Mouse (Mus musculus) heart, postnatal 0 days (tissue): ENCODE data around the gene Commd1. TPM values are rescaled to one million over a fixed set of nuclear protein-coding genes. Genes with fewer than 3 reads are reported as not detected.

Experiments used
- ATAC-seq: fragments of 200-750 bp; cut with Nextera tagmentation; 2 replicates; pipeline ENCODE4 v1.8.0; 2017; ENCODE audit warnings: low read depth, moderate number of reproducible peaks, moderate library complexity; ENCODE audit not compliant: insufficient read depth
- DNase-seq: peaks from one replicate; pipeline ENCODE4 v3.0.0-alpha.2; 2016; ENCODE audit warnings: low spot score
- H3K27ac ChIP-seq: fragments of 300-500 bp; sonication (generic); 2 replicates; pipeline ENCODE4 v1.5.1; 2014; ENCODE audit warnings: low read depth, mild to moderate bottlenecking
- H3K27me3 ChIP-seq: fragments of 300-500 bp; sonication (generic); 2 replicates; pipeline ENCODE4 v1.6.1; 2014; ENCODE audit warnings: low read length, mixed read lengths; ENCODE audit not compliant: control insufficient read depth, insufficient read depth
- H3K36me3 ChIP-seq: fragments of 300-500 bp; sonication (generic); replicated peaks from 2 replicates; pipeline ENCODE4 v1.6.1; 2014; ENCODE audit warnings: low read length, mixed read lengths; ENCODE audit not compliant: control insufficient read depth, insufficient read depth
- H3K4me1 ChIP-seq: fragments of 300-500 bp; sonication (generic); 2 replicates; pipeline ENCODE4 v1.6.1; 2014; ENCODE audit warnings: antibody characterized with exemption; ENCODE audit not compliant: control insufficient read depth, insufficient read depth
- H3K4me2 ChIP-seq: fragments of 300-500 bp; sonication (generic); 2 replicates; pipeline ENCODE4 v1.6.1; 2014; ENCODE audit warnings: low read depth, mild to moderate bottlenecking, low read length, moderate library complexity
- H3K4me3 ChIP-seq: fragments of 300-500 bp; sonication (generic); 2 replicates; pipeline ENCODE4 v1.5.1; 2014; ENCODE audit warnings: low read depth, low read length
- H3K9ac ChIP-seq: fragments of 300-500 bp; sonication (generic); replicated peaks from 2 replicates; pipeline ENCODE4 v1.6.1; 2014; ENCODE audit warnings: low read depth, low read length, mixed read lengths
- H3K9me3 ChIP-seq: fragments of 300-500 bp; sonication (generic); replicated peaks from 2 replicates; pipeline ENCODE4 v1.6.1; 2016; ENCODE audit warnings: low read length; ENCODE audit not compliant: control insufficient read depth
- CTCF ChIP-seq: IDR thresholded peaks from 2 replicates; pipeline ENCODE4 v1.5.1; 2016; ENCODE audit warnings: antibody characterized with exemption, control low read depth, low read depth
- EP300 ChIP-seq: IDR thresholded peaks from 2 replicates; pipeline ENCODE4 v1.6.1; 2016; ENCODE audit warnings: antibody characterized with exemption, low read depth
- WGBS: fragments of 180-500 bp; shearing (Covaris S2); extraction: QIAGEN DNeasy Blood & Tissue Kit; methylation state at CpG from one replicate; pipeline ENCODE4 v1.1.7; 2014; 5-methylcytosine and 5-hydroxymethylcytosine counted together
- polyA plus RNA-seq: library from polyadenylated mRNA; unstranded; fragments of >200 nt; fragmentation: Nextera tagmentation; extraction: Ambion mirVana; gene quantifications from 2 replicates; pipeline ENCODE4 v1.2.1, GENCODE M21; 2015
- total RNA-seq: library from RNA; depleted of rRNA; stranded (reverse); fragments of >200 nt; gene quantifications from 2 replicates; pipeline ENCODE4 v1.2.3, GENCODE M21; 2014; ENCODE audit warnings: low replicate concordance

Commd1 gene
- total and polyA plus RNA-seq, 2 experiments from 2014 or later = 43.5 to 376 TPM

DNA sequence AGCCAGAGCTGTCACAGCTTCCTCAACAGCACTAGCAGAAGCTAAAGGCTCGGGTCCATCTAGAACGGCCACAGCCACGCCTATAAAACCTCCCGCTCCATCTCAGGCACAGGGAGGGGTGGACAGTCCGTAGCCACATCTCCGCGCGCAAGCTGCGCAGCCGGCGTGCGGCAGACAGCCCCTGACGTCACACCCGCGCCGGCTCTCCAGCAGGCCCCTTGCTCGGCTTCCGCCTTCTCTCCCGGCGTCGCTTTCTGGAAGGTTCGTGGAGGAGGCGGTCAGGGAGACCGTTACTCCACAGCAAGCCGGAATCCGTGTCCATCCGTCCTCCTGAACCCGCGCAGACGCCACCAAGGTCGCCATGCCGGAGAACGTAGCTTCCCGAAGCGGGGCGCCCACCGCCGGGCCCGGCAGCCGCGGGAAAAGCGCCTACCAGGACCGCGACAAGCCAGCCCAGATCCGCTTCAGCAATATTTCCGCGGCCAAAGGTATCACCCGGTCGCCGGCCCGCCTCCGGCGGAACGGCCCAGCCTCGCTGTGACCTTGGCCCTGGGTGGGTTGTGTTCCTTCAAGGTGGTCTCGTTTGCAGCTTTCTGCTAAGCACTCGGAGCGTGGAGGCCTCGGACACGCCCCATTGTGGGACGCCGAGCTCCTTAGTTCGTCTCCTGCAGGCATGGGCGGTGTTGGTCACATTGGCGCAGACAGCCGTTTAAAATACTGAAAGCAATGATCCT is 8.4 kb upstream of the Commd1 start, which contains the start of gene Cct4:
TSS of gene Cct4 (plus strand) at position 127 of the 734 bp plus-strand sequence.
- Histone ChIP-seq H3K4me2 (peak within 1 kb of the TSS; percentile 81), H3K4me3 (peak within 1 kb of the TSS; percentile 83), H3K4me1 (peaks cover 13% of the 10 kb centered on the region), H3K27ac (peak within 1 kb of the TSS; percentile 92), H3K9me3 (no peaks in the 10 kb centered on the region), H3K9ac (peak within 1 kb of the TSS; percentile 93), H3K27me3 (no peaks in the 10 kb centered on the region), H3K36me3 (peaks cover 23% of the 10 kb centered on the region)
- ATAC-seq (peak; percentile 98), DNase-seq (peak; percentile 92)
- under 1% methylated on average over 63 of the region's 66 CpGs for WGBS
- TF ChIP-seq EP300 = no peak; the same call in none of the 2 replicates
- no peak for TF ChIP-seq CTCF

- WGBS = 27% methylated on average over 1 of the region's 1 CpGs
- ATAC-seq (no peak), DNase-seq (no peak)
- Histone ChIP-seq H3K4me2 (peak overlapping the region; percentile 81), H3K4me1 (peaks cover 13% of the 10 kb centered on the region), H3K36me3 (peaks cover 15% of the 10 kb centered on the region), H3K27ac (peak overlapping the region; percentile 92), H3K9ac (peak overlapping the region; percentile 93), H3K4me3 (peak overlapping the region; percentile 83), H3K9me3 (no peaks in the 10 kb centered on the region), H3K27me3 (no peaks in the 10 kb centered on the region)
- no peak for TF ChIP-seq CTCF
- TF ChIP-seq EP300 = no peak
These were observed 7.6 kb upstream of the Commd1 start for GRCm38 (mm10) chr11:22989786-22990185.

DNA sequence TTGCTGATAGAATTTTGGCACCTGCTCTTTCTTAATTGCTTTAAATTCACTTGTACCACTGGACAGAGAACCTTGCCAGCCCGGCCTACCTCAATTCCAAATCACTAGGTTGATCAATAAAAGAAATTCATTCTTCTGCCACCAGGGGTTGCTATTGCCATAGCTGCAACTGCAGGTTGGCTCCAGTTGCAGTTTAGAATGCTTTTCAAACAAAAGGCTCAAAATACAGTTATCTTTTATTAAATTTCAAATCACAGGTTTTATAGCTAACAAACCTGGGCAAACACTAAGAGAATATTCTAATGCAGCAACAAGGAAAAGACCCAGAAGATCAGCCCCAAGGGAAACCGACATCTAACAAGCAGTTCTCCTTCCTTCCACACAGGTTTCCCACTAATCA is 5.2 kb upstream of the Commd1 start:
- 46% methylated on average over 2 of the region's 2 CpGs for WGBS
- no peaks in the 10 kb centered on the region for H3K36me3 ChIP-seq
- H3K4me1 ChIP-seq = peaks cover 12% of the 10 kb centered on the region
- H3K9me3 ChIP-seq = no peaks in the 10 kb centered on the region
- H3K9ac ChIP-seq = no peak overlapping the region
- H3K4me2 ChIP-seq = no peak overlapping the region
- peak; percentile 77 for TF ChIP-seq CTCF
- TF ChIP-seq EP300 = no peak
- no peak overlapping the region for H3K27ac ChIP-seq
- ATAC-seq (no peak), DNase-seq (peak; percentile 55)
- no peaks in the 10 kb centered on the region for H3K27me3 ChIP-seq
- no peak overlapping the region for H3K4me3 ChIP-seq

DNA sequence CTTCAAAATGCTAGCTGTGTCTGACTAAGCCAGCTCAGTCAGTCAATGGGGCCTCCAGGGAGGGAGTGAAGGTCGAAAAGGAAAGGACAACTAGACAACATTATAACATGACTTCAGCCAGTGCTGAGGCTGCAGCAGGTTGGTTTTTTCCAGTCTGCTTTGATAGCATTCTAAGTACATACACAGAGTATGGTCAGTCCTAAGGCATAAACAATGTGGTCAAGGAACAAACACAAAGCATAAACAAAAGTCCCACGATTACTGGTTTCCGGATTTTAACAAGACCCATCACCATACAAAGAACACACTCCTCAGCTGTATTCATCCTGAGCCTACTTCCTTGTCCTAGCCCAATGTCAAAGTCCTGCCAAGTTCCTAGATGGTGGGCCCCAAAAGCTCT is 3.3 kb upstream of the Commd1 start:
- Histone ChIP-seq H3K4me1 (peaks cover 4% of the 10 kb centered on the region), H3K9me3 (no peaks in the 10 kb centered on the region)

GRCm38 (mm10) chr11:22982846-22983245 is 664 bp upstream of the Commd1 start:
- 75% methylated on average over 6 of the region's 6 CpGs for WGBS
- TF ChIP-seq CTCF (no peak), EP300 (no peak)
- Histone ChIP-seq H3K27me3 (no peaks in the 10 kb centered on the region), H3K9me3 (no peaks in the 10 kb centered on the region), H3K4me1 (peaks cover 4% of the 10 kb centered on the region), H3K4me2 (peak overlapping the region; percentile 79; the same call in 1 of the 2 replicates), H3K4me3 (peak overlapping the region; percentile 76; the same call in 1 of the 2 replicates), H3K9ac (no peak overlapping the region), H3K27ac (peak overlapping the region; percentile 95; the same call in 1 of the 2 replicates), H3K36me3 (peaks cover 8% of the 10 kb centered on the region; the same call in 1 of the 2 replicates)
- no peak for DNase-seq
- ATAC-seq = no peak

More for the DNA sequence above, 3.3 kb upstream of the Commd1 start:
- TF ChIP-seq EP300 (no peak), CTCF (no peak)
- Histone ChIP-seq H3K27me3 (no peaks in the 10 kb centered on the region), H3K9ac (no peak overlapping the region), H3K36me3 (no peaks in the 10 kb centered on the region), H3K4me3 (no peak overlapping the region), H3K27ac (no peak overlapping the region), H3K4me2 (no peak overlapping the region)
- WGBS = 76% methylated on average over 3 of the region's 3 CpGs
- DNase-seq (no peak), ATAC-seq (no peak)
